Mouse (Mus musculus): ENCODE measurements around the gene Phrf1.

- TF ChIP-seq POLR2A (IDR thresholded peaks at IDR 0.05; ENCODE audit: low read depth, low read length) (no peak), CTCF (IDR thresholded peaks at IDR 0.05; ENCODE audit: extremely low read depth, insufficient read depth, insufficient read length, insufficient replicate concordance) (no peak)
These were observed 69.5 kb downstream of the Phrf1 start for GRCm38 (mm10) chr7:141297926-141298650.
